Mouse (Mus musculus) kidney, adult 2 months (tissue): ENCODE results near the gene Dap.

Experiments
- CTCF ChIP-seq: fragments of 200-500 bp; conservative IDR thresholded peaks from 2 replicates; pipeline ENCODE4 v1.5.1; 2011; ENCODE audit warnings: low read depth, mild to moderate bottlenecking, control low read depth, low read length, moderate library complexity, mixed read lengths; ENCODE audit not compliant: insufficient read depth, insufficient read length
- POLR2A ChIP-seq: fragments of 200-500 bp; IDR thresholded peaks from one replicate; pipeline ENCODE4 v1.6.1; 2011; ENCODE audit warnings: low read depth, low read length, control low read depth

GRCm38 (mm10) chr15:31235794-31236548 lies 11.9 kb downstream of the Dap start:
- no peak for TF ChIP-seq POLR2A
- TF ChIP-seq CTCF, result no peak
